Mouse (Mus musculus): ENCODE measurements around the gene Rrp7a.

DNA sequence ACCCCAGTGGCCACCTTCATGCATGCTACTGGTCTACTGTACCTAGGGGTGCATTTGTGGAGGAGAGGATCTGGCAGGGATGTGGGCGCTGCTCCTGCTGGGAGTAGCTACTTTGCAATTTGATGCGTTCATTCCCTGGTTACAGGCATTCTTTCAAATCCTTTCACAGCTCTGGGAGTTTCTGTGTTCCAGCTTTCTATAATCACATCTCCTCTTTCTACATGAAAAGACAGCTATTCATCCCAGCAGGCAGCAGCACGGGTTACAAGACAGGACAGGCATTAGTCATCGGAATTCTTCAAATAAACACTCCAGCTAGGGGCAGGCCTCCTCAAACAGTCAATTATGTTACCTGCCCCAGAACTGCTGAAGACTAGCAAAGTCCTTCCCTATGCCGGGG lies 20.3 kb upstream of the Rrp7a start:
- TF ChIP-seq CTCF (IDR thresholded peaks at IDR 0.05; ENCODE audit: control insufficient read depth, insufficient read depth, insufficient replicate concordance, low read depth, low read length) (no peak), POLR2A (IDR thresholded peaks at IDR 0.05; ENCODE audit: control insufficient read depth, low read depth, low read length) (no peak)
